Mouse (Mus musculus) gastrocnemius, adult 2 months (tissue): ENCODE measurements at regions not wholly inside any gene's neighbourhood (a gene's known extent, or its start where the extent isn't known, plus 50 kb on each side); places are given as distances from the start of the nearest gene placed in this dataset.
"Not testable (repeated sequence)": the region's sequence is repeated elsewhere in the genome, so short reads cannot be mapped to it uniquely, and the experiment has no call there.

Experiments used
- DNase-seq: peaks from one replicate; pipeline ENCODE4 v3.0.0; 2022
- H3K27ac ChIP-seq: fragments of 200-600 bp; 2 replicates; pipeline ENCODE4 v1.8.1; 2022; ENCODE audit warnings: mild to moderate bottlenecking
- H3K4me3 ChIP-seq: fragments of 200-600 bp; 2 replicates; pipeline ENCODE4 v1.8.1; 2022; ENCODE audit warnings: mild to moderate bottlenecking, moderate library complexity
- CTCF ChIP-seq: fragments of 200-600 bp; IDR thresholded peaks from 2 replicates; pipeline ENCODE4 v1.8.1; 2022; ENCODE audit warnings: antibody characterized with exemption, mild to moderate bottlenecking, moderate library complexity
- intact Hi-C: fragments of 180-260 bp; cut with DNase I; formaldehyde crosslinking; loops from one replicate; pipeline ENCODE4 v1.15.1; 2025

DNA sequence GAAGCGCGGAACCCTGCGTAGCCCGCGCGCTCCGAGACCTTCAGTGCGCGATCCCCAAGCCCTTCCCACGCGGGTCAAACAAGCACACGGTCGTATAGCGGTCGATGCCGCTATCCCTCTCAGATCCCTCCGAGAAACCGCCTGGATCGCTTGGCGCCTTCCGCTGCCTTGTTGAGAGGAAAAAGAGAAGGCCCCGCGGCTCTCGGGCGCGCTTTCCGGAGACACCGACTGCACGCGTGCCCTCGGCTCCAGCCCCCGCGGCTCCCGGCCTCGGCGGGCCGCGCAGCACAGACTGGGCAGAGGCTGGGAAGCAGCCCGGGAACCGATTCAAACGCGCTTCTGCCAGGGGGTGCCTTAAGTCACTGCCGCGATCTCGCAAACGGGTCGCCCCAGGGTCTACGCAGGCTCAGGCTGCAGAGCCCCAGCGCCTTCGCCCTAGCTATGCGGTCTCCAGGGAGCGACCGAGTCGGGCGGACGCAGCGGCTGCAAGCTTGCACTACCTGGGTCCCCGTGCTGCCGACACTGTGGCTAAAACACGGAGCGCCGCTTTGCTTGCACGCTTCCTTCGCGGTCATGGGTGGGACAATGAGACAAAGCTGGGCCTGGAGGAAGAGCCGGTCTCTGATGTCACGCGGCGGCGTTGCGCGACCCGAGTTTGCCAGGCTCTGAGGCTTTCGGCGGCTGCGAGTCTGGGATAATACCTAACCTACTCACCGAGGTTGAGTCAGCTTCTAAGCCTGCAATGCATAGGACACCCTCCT lies 87.3 kb downstream of the Crisp4 start:
- DNase-seq: no peak
- H3K27ac ChIP-seq: no peak overlapping the region
- peak overlapping the region; percentile 43 for H3K4me3 ChIP-seq
- intact Hi-C loops: no loop called here
- TF ChIP-seq CTCF: no peak

DNA sequence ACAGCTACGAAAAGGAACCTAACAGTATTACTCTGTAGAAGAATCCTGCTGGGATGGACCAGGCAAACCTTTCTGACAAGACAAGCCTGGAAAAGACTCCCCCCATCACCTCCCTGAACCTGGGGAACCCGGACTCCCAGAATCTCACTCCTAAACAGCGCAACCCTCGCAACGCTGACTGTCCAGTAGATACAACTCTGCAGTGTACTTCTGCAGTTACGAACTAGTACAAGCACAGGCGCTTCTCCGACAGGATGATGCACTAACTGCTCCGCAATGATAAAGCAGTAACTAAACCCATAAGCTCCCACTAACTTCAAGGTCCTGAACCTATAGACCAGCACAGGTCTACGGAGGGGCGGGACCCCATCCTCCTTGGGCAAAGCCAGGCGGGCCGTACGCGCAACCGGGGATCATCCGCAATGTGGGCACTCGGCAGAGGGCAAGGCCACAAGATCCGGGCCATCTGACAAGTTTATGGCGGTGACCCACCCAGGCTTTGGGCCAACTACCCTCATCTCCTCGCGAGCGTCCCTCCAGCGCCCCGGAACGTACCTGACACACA lies 88.0 kb downstream of the Crisp4 start:
- intact Hi-C loops: no loop called here
- Histone ChIP-seq H3K4me3 (peak overlapping the region; percentile 43; the same call in 1 of the 2 replicates), H3K27ac (no peak overlapping the region)
- no peak for TF ChIP-seq CTCF
- DNase-seq: no peak

DNA sequence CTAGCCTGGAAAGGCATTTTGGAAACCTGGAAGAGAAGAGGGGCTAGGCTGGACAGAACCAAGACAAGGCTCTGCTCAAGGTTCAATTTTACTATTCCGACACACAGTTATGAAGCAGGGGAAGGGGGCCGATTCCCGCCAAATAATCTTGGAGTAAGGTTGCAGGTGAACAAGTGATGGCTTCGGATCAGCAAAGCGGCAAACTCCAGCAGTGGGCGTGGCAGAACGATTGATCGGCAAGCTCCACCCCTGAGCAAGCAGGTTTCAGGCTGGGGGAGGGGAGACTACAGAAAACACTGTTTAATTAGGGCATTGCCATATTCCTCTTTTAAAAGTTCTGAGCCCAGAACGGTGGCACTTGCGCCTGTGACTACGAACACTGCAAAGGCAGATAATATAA lies 88.7 kb downstream of the Crisp4 start:
- intact Hi-C loops, H3K4me3 ChIP-seq, DNase-seq, H3K27ac ChIP-seq: not testable (repeated sequence)

DNA sequence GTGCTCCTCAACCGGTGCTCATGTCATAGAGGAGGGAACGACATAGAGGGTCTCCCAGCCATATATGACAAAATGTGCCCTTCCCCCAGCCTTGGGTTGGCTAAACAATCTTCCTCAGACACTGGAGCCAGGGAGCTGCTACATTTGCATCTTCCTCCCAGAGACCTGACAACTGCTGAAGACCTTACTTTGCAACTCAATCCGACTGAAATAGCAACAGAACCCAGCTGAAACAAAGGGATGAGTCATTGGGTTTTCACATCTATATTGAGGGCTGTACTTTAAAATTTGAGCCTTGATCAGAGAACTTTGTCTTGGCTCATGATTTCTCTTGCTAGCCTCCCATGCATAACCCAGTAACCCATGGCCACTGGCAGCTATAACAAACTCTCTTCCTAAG lies 115.5 kb downstream of the Crisp4 start:
- Histone ChIP-seq H3K4me3 (no peak overlapping the region), H3K27ac (no peak overlapping the region)
- TF ChIP-seq CTCF: no peak
- DNase-seq: no peak
- intact Hi-C loops: no loop called here

DNA sequence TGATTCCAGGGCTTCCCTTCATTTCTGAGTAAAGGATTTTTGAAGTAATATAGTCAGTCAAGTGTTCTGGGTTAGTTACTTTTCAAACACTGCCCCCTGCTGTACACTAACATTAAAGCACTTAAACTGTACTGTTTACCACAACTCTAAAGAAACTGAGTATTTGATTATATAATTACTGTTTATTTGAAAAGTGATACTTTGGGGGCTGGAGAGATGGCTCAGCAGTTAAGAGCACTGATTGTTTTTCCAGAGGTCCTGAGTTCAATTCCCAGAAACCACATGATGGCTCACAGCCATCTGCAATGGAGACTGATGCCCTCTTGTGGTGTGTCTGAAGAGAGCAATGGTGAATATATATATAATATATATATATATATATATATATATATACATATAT lies 132.8 kb downstream of the Crisp4 start:
- DNase-seq, H3K27ac ChIP-seq, intact Hi-C loops, H3K4me3 ChIP-seq: not testable (repeated sequence)
- peak; percentile 37 for TF ChIP-seq CTCF

DNA sequence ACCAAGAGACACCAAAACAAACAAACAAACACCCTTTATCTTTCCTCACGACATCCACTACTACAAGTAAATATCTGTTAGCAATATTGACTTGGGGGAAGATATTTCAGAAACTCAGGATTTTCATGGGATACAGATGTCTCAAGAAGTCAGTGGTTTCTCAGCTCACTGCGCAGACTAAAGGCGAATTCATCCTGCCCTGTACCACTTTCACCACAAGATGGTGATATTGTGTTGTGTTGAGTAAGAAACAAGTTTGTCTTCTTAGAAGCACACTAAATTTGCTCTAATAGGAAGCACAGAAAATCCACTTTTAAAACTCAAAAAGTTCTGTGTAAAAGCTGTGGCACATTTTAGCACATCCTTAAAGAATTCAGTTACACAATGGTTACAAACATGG lies 165.1 kb downstream of the Crisp4 start:
- intact Hi-C loops: no loop called here
- H3K4me3 ChIP-seq: no peak overlapping the region
- H3K27ac ChIP-seq: no peak overlapping the region
- peak; percentile 47 for TF ChIP-seq CTCF
- no peak for DNase-seq

DNA sequence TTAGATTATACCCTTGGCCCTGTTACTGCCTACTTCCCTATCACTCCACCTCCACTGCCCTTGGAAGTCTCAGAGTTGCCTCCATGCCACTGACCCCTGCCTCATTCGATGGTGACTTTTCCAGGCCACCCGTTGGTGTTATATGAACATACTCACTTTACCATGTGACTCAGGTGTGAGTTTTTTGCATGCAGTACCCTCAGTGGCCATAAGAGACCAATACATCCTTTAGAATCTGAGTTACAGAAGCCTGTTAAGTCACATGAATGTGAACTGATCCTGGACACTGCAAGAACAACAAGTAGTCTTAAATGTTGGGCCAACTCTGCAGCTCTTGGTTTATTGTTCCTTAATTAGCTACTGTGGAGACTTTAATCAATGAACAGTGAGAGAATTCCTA lies 167.6 kb downstream of the Crisp4 start:
- DNase-seq: no peak
- Histone ChIP-seq H3K27ac (no peak overlapping the region), H3K4me3 (no peak overlapping the region)
- no peak for TF ChIP-seq CTCF
- intact Hi-C loops: no loop called here

DNA sequence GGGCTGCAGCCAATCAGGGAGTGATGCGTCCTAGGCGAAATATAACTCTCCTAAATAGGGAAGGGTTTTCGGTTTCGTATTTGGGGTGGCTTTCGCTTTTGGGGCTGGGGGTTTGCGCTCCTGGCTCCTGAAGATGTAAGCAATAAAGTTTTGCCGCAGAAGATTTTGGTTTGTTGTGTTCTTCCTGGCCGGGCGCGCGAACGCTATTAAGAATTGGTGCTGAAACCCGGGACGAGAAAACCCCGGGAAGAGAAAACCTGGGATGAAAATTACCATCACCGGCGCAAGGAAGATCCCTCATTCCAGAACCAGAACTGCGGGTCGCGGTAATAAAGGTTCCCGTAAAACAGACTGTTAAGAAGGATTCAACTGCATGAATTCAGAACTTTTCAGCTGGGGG lies 188.8 kb downstream of the Crisp4 start:
- H3K27ac ChIP-seq, DNase-seq, intact Hi-C loops, H3K4me3 ChIP-seq: not testable (repeated sequence)

DNA sequence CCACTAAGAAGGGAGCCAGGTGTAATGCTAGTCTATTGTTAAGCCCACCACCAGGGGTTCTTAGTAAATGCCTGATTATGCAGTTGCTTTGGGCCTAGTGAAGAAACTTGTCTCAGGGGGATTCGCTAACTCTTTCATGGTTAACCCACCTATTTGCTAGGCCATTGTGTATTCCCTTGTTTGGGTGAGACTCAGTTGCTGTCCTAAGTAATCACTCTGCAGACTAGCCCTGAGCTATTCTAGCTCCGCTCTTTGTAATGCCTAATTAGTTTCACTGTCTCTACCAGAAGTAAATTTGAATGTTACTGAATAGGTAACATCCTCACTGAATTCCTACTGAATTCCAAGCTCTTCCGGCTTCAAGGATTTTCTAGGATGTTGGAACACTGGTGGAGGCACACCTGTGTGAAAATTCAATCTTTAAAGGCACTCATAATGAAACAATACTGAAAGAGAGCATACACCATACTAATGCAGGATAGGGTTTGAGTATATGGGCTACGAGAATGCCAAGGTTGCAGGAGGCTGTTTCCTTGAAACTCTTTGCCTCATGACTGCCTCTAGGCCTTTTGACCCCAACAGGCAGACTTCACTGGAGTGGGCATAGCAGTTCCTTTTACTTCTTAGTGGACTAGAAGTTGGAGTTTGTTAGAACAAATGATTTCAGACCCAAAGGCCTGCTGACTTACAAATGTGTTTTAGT lies 213.4 kb downstream of the Crisp4 start:
- H3K4me3 ChIP-seq, DNase-seq, intact Hi-C loops, H3K27ac ChIP-seq: not testable (repeated sequence)
